Mouse (Mus musculus): Measurements from ENCODE around the gene C1qtnf1.

C1qtnf1 gene

DNA sequence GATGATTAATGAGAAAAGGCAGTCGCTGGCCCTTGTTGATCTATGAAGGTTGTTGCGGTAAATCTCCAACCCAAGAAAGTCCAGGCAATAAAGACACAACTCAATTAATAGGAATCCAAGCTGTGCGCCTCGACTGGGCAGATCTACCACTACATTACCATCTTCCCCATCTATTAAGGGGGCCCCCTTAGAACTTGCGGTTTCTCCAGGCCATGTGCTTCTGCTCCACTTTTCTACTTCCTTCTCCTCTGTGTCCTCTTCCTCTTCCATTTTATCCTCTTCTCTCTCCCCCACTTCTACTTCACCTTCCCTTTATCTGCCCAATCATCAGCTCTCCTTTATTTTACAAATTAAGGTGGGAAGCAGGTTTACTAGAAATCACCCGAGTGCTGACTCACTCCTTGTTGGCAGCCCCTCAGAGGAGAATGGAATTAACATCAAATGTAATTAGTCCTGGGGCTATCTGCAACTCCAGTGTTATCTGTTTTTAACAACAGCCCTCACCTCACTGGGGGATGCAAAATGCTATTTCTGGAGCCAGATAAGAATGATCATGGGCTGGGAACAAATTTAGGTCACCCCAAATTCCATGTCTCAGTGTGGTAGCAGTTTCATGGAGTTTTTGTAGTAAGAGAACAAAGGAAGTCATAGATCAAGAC lies 46.0 kb downstream of the C1qtnf1 start:
- no peak for DNase-seq (ENCODE audit: low spot score)

DNA sequence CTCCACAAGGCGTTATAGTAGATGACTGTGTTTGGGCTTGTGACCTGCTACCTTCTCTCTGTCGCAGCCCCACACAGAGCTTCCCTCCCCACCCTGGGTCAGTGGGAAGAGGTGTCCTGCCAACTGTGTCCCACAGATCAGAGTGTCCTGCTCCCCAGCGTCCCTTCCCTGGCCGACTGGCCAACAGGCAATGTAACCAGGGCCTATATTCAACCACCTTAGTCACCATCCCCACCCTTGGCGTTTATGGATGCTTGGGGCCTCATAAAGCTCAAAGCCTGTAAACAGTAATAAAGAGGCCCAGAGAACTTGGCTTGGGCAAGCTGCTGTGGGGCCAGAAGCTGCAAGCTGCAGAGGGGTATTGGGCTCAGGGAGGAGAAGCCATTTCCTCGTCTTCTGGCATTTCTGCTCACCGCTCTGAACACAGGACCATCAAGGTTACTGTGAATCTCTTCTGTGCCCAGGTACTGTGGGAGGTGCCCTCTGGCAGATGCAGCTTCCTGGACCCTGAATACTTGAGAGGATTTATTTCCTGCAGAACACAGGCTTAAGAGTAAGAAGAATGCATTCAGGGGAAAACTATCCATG lies 47.6 kb downstream of the C1qtnf1 start:
- no peak for DNase-seq (ENCODE audit: low spot score)

DNA sequence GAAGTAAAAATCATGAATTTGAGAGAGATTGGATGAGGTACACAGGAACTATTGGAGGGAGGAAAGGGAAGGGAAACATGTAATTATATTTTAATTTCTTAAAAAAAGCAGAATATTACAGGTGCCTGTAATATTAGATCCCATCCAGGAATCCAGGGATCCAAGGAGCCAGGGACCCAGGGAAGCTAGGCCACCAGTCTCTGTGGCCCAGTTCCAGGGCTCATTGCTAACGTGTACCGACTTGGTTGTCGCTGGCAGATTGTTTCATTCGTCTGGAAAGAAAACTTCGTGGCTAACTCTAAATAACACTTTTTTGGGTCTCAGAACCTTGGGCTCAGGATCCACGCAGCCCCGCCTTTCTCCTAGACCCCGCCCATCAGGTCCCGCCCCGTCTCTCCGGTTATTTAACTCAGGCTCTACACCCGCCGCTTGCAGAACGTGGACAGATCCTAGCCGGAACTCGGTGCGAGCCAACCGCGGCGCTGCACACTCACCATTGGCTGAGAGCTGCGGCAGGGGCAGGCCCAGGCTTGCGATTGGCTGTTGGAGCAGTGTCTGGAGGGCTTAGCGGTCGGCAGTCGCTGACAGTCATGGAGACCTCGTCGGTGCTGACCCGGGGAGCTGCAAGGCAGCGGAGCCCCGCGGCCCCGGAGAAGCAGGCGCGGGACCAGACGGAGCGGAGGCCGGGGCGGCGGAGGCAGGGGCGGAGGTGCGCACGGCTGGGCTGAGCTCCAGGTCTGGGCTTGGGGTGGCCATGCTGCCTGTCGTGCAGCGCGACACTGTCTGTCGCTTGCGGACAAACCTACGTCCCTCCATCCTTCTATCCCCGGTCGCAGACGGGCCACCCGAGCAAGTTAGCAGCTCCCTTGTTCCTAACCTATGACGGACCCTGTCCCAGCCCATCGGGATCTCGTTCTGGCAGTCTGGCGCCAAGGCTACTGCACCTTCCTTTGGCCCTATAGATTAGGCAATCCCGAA lies 48.7 kb downstream of the C1qtnf1 start, which contains the start of gene Engase:
Gene Engase, plus strand, starts transcription at position 434 of the 978 bp plus-strand sequence.
- DNase-seq (ENCODE audit: low spot score), result peak; percentile 93

DNA sequence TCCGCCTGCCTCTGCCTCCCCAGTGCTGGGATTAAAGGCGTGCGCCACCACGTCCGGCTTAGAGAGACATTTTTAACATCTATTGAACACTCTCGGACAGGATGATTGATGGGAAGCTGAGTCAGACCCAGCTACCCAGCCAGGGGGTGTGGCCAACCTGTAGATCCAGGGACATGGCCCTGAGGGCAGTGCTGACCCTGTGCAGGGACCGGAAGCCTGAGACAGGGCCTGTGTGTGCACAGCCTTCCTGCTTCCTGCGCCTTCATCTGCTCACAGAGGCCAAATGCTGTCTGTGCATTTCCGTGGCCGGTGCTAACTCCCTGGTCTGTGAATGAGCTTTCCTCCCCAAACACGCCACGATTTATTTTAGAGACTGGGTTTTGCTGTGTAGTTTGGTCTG lies 51.8 kb downstream of the C1qtnf1 start:
- no peak for DNase-seq (ENCODE audit: low spot score)

DNA sequence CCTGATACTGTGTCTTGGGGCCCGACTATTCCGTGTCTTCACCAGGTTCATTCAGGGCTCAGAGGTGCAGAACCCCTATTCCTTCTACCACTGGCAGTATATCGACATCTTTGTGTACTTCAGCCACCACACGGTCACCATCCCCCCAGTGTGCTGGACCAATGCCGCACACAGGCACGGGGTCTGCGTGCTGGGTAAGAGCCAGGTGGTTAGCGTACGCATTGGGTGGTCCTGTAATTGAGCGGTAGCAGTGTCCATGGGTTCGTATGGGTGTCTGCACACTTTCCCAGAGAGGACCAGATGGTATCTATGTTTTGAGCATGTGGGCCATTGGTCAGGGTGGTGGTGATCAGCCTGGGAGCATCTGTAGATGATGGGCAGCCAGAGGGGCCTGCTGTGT lies 53.2 kb downstream of the C1qtnf1 start:
- no peak for DNase-seq (ENCODE audit: low spot score)

DNA sequence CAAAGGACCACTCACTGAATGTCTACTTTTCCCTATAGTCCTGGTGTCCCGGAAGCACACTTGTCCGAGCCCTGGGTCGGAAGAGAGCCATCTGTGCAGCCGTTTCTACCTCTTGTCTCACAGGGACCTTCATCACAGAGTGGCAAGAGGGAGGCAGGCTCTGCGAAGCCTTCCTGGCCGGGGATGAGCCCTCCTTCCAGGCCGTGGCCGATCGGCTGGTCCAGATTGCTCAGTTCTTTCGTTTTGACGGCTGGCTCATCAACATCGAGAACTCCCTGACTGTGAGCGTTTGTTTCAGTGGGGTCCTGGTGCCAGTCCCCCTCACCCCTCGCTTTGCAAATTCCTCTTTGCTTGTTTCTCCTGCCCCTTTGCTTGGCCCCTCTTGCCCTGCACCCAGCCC lies 53.7 kb downstream of the C1qtnf1 start:
- no peak for DNase-seq (ENCODE audit: low spot score)

DNA sequence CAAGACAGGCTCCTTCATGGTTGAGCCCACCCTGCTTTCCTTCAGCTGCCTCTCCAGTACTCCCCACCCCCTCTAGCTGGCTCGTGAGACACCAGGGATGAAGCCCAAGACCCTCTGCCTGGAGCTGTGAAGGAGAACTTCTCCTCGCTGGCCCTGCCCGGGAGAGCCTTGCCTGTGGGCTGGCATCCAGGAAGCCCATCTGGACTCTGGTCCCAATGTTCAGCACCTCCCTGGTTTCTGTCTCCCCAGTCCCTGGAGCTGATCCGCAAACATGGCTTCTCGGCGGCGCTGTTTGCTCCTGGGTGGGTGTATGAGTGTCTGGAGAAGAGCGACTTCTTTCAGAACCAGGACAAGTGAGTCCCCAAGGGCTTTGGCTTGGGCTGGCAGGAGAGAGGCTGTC lies 56.2 kb downstream of the C1qtnf1 start:
- DNase-seq (ENCODE audit: low spot score), result no peak

DNA sequence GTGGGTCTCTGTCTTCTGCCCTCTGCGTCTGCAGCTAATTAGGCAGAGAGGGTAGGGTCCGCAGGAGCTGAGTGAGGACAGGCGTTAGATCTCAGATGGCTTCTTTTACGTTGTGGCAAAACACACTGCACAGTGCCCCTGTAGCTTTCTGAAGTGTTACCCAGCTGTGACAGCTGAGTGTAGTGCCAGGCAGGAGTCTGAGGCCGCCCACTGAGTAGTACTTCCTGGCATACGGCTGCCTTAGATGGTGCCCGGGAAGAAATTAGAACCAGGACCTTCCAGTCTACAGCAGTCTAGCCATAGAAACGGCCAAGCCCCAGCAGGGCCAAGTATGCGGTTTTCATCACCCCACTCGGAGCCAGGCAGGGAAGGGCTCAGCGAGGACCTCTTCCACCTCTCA lies 57.3 kb downstream of the C1qtnf1 start:
- DNase-seq (ENCODE audit: low spot score), result no peak

DNA sequence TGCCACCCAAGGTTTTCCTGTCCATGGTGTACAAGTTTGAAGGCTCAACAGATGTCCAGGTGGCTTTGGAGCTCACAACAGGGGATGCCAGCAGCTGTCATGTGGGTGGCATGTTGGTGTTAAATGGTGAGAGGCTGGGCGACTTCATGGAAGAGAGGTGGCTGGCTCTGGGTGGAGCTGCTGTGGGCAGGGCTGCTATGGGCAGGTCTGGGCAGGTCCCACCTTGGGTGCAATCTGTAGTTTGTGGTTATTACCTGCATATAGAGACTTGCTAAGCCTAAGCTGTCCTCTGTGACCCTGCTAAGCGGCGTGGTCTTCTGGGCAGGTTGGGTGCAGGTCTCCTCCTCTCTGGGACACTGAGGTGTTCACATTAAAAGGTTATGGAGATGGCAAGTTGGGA lies 57.8 kb downstream of the C1qtnf1 start:
- no peak for DNase-seq (ENCODE audit: low spot score)

DNA sequence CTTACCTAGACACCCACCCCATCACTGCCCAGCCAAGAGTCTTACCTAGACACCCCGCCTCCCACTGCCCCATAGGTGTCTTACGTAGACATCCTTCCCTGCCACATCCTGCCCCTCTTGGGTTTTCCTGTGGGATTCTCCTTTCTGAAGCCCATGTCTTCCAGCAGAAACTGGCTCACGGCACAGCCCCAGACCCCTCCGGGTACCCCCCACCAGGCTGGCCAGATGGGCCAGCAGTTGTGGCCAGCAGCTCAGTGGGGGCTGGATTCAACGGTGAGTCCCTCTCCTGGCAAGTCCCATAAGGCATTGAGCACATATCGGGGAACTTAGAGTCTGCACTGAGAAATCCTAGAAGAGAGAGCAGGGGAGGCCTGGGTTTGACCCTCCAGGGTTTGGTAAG lies 58.3 kb downstream of the C1qtnf1 start:
- no peak for DNase-seq (ENCODE audit: low spot score)

DNA sequence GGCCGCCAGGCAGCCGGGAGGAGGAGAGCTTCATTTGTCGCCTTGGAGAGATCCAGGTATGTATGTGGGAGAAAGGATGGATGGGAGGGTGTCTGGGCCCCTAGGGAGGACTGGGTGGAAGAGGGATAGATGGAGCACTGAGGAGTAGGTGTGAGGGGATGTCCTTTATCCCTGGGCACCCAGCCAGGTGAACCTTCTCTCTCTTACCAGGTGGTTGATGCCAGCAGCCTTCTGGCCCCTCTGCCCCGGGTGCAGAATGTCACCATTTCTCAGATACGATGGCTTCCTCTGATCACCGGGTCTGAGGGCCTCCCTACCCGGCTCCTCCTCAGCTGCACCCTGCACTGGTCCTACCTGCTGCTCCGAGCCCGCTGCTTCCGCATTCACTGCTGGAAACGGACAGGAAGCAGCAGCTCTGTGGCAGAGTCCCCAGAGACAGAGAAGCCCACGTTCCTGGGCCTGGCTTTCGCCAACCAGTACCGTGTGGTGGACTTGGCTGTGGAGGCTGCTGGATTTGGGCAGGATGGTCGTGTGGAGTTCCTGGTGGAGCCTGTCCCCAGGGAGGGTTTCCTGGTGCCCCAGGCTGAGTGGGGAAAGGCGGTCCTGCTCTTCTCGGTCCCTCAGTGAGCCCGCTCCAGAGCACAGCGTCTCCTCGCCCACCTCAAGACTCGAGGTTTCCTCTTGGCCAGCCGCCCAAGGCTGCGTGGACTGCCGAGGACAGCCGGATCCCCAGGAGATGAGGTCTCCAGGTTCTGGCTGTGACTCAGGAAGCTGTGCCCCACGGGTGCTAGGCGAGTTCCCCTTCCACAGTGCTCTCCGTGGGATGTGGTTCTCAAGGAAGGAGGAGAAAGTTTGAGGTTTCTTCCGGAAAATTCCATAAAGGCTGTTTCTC lies 59.1 kb downstream of the C1qtnf1 start:
- DNase-seq (ENCODE audit: low spot score), result no peak

DNA sequence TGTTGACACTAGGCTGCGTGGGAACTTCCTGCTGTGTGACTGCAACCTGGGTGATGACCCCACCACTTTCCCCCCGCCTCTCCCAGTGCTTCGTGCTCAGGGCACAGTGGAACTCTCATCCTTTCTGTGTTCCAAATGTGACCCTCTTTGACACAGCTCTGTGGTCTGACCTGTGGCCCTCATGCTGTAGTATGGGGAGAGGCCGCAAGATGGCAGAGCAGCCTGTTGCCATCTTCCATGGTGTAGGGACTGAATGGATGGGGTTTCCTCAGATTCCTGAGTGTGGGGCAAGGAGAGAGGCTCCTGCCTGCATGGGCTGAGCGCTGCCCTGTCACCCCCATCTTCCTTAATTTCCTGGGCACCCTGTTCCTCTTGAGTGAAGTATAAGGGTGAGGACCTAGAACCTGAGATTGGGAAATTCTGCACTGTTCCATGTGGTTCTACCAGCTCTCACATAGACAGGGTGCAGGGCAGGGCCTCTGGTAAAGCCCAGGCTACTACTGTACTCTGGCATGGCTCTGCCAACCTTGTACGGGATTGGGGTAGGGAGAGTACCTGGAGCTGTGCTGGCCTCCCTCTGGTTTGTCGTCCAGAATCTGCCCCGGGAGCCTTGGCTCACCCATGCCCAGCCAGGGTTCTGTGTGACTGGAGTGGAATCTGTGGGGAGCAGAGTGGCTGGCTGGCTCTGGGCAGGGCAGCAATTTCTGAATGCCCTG lies 60.3 kb downstream of the C1qtnf1 start:
- DNase-seq (ENCODE audit: low spot score), result no peak

DNA sequence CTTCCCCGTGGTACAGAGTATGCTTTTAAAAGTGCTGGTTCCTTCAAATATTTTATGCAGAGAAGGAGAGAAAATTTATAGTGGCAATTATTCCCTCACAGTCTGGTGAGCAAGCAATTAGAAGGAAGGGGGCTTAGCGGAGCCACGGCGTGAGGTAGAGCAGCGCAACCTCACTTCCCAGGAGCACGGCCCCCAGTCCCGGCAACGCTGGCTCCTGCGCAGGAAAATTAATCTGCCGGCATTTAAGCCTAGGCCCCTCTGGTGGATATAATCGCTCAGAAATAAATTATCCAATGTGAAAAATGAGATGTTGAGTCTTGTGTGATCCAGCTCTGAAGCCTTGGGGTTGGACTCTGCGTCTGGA lies 60.9 kb downstream of the C1qtnf1 start:
- no peak for DNase-seq (ENCODE audit: low spot score)

DNA sequence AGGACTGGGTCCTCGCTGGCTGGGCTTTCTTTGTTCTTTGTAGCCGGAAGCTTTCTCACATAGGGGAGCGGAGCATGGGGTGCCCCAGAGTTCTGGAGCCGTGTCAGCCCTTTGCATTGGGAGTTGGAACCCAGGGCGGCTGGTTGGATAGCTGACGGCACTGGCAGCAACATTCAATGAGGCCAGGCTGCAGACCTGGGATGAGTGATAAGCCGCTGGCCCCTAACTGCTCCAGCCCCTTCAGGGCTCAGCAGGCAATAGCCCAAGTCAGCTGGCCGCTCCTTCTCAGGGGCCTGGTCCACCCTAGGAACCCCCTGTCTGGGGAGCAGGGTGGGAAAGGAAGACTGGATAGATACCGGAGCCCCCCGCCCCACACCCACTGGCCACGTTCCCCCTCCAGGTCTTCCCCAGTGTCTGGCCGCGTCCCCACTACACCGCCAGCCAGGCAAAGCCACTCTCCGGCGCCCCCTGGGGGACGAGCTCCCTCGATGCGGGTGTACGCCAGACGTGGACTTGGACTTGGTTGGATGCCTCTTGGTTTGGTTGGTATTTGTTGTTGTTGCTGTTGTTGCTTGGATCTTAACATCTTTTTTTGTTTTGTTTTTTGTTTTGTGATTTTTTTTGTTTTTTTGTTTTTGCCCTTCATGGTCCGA lies 62.7 kb downstream of the C1qtnf1 start:
- DNase-seq (ENCODE audit: low spot score), result peak; percentile 68

DNA sequence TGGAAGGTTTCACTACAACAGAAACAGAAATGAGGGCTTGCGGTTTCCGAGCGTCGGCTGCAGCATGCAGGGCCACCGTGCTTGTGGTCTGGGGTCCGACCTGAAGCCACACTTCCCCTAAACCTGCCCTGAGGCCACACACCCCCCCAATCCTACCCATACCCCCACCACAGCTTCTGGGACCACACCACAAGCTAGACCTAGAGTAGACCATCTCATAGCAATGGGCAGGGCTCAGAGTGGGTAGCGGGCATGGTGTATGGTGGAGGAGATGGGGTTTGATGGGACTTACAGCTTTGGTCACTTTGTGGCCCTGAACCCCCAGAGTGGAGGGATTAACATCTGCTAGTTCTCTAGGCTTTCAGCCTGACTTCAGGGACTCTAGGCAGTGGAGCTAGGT lies 63.2 kb downstream of the C1qtnf1 start:
- no peak for DNase-seq (ENCODE audit: low spot score)

DNA sequence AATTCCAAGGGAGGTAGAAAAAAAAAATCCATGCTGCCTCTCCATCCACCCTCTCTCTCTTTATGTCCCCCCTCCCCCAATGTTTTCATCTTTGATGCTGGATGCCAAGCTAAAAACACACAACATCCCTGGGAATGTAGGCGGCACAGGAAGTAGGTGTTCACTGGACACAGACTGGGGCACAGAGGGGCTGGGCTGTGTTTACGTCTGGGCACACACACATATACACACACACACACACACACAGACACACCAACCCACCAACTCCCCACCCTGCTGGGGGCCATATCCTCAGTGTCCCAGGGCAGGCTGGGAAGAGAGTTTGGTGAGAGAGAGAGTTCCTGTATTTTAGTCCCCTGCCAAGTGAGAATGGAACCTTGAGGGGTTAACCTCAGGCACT lies 65.5 kb downstream of the C1qtnf1 start:
- DNase-seq (ENCODE audit: low spot score), result no peak

DNA sequence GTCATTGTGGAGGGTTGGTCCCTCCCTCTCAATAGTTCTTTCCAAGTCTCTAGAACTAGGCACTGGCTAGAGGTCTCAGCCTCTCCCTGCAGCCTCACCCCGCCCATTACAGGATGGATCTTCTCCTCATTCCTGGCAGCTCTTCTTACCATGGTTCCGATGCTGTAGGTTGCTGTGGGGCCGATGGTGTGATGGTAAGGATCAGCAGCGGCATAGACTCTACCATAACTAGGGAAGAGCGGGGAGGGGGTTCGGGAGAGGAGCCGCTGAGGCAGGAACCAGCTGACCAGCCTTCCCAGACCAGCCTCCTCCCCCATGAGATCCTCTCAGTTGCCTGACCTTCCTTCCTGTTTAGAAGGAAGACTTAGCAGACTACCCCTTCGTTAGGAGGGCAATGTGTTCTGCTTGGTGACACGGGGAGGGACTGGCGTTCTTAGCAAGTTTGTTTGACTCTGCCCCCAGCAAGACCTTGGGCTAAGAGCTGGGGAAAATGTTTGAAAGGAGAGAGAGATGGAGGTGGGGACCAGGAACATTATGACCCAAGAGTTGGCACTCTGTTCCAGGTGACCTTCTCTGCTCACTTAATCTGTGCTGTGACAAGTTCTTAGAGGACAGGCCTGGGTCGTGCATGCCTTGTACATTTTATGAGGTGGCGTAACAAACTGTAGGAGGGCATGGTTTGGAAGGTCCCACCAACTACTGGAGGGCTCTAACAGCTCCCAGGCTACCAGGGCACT lies 66.2 kb downstream of the C1qtnf1 start:
- no peak for DNase-seq (ENCODE audit: low spot score)

DNA sequence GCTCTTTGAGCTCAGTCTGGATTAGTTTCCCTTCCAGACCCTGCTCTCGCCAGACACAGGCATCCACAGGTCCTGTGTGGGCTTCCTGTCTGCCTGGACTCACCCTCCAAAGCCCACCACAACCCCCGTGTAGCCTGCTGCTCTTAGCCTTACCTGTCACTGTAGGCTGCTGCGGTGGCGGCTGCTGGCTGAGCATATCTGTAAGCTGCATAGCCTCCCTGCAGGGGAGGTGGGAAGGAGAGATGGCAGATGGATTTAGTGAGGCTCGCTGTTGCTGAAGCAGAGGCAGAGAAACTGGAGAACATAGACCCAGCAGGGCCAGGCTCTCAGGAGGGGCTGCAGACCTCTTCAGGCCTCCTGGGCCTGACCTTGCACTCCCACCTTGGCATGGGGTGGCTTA lies 67.1 kb downstream of the C1qtnf1 start:
- DNase-seq (ENCODE audit: low spot score), result no peak

DNA sequence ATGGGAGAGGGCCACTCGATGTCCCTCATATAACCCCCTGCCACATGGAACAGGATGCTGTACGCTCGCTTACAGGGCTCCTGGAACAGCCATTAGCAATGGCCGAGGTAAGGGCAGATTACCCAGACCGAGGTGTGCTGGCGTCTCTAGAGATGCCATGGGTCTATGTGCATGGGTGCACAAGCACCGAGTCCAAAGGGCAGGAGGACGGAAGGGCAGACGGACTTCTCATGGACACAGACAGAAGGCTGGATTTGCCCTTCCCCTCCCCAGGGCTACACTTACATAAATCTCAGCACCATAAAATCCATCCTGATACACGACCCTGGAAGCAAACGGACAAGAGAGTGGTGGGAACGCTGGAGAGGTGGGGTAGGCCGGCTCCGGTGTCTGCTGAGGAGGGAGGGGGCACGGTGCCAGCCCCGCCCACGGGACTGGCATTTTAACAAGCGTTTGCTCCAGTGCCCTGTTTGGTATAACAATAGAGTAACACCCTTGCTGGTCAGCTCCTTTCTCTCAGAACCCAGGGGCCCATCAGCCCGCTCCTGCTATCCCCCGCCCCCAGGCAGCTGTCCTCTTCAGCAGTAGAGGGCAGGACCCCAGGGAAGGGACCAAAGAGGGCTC lies 68.2 kb downstream of the C1qtnf1 start:
- DNase-seq (ENCODE audit: low spot score), result no peak

Measured in testis, postnatal 14 days (tissue).